Mouse (Mus musculus): ENCODE data around the gene Cdt1. TPM values are rescaled to one million over a fixed set of nuclear protein-coding genes. Genes with fewer than 3 reads are reported as not detected.
A peak's percentile ranks its signal among the peaks of the same experiment; 100 is the strongest.

The Cdt1 gene
- total and polyA plus RNA-seq, 2 experiments from 2014 or later, result 6.4 to 15.6 TPM

DNA sequence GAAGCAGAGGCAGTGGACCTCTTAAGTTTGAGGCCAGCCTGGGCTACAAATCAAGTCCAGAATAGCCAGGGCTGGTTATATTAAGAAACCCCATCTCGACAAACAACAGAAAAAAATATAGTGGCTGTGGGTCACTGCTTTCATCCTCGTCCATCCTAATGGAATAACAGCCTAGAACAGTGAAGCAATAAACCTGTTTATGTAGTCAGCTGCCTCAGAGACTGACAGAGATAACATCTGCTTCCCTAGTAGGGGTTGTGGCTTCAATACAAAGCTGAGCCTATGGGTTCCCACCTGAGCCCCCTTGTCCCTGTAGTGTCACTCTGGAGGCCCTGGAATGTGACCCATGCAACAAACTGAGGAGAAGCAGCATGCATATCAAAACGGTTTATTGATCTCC is 6.4 kb downstream of the Cdt1 start:
- 61% methylated on average over 3 of the region's 3 CpGs for WGBS
- DNase-seq (ENCODE audit: low spot score), result no peak
- H3K27me3 ChIP-seq (ENCODE audit: insufficient read depth, low read length), result no peaks in the 10 kb centered on the region
- no peak overlapping the region for H3K4me3 ChIP-seq (ENCODE audit: low read depth, low read length)
- no peaks in the 10 kb centered on the region for H3K9me3 ChIP-seq (ENCODE audit: low read length)
- peaks cover 17% of the 10 kb centered on the region for H3K4me1 ChIP-seq (ENCODE audit: insufficient read depth, low read length)
- H3K4me2 ChIP-seq (ENCODE audit: low read depth, low read length, poor library complexity, severe bottlenecking), result no peak overlapping the region
- H3K27ac ChIP-seq (ENCODE audit: low read depth, low read length), result no peak overlapping the region
- no peak for TF ChIP-seq CTCF (IDR thresholded peaks at IDR 0.05)
- no peak for ATAC-seq (ENCODE audit: low FRiP score)
- peaks cover 5% of the 10 kb centered on the region; the same call in 1 of the 2 replicates for H3K36me3 ChIP-seq (ENCODE audit: insufficient read depth, low read length)
- no peak overlapping the region for H3K9ac ChIP-seq (replicated peaks; ENCODE audit: low read length, poor library complexity, severe bottlenecking)

- no peaks in the 10 kb centered on the region for H3K9me3 ChIP-seq (ENCODE audit: low read length)
- H3K4me1 ChIP-seq (ENCODE audit: insufficient read depth, low read length), result peaks cover 17% of the 10 kb centered on the region
- ATAC-seq (ENCODE audit: low FRiP score) (no peak), DNase-seq (ENCODE audit: low spot score) (no peak)
- no peak overlapping the region for H3K4me3 ChIP-seq (ENCODE audit: low read depth, low read length)
- H3K27me3 ChIP-seq (ENCODE audit: insufficient read depth, low read length), result no peaks in the 10 kb centered on the region
- no peak overlapping the region for H3K27ac ChIP-seq (ENCODE audit: low read depth, low read length)
- peaks cover 5% of the 10 kb centered on the region; the same call in 1 of the 2 replicates for H3K36me3 ChIP-seq (ENCODE audit: insufficient read depth, low read length)
- TF ChIP-seq CTCF (IDR thresholded peaks at IDR 0.05), result no peak
- 53% methylated on average over 10 of the region's 10 CpGs for WGBS
- H3K9ac ChIP-seq (replicated peaks; ENCODE audit: low read length, poor library complexity, severe bottlenecking), result no peak overlapping the region
- H3K4me2 ChIP-seq (ENCODE audit: low read depth, low read length, poor library complexity, severe bottlenecking), result peak overlapping the region; percentile 91; the same call in 1 of the 2 replicates
These were observed 6.9 kb downstream of the Cdt1 start for GRCm38 (mm10) chr8:122574667-122575251.

- H3K4me2 ChIP-seq (ENCODE audit: low read depth, low read length, poor library complexity, severe bottlenecking), result peak overlapping the region; percentile 91
- no peak for TF ChIP-seq CTCF (IDR thresholded peaks at IDR 0.05)
- no peak for ATAC-seq (ENCODE audit: low FRiP score)
- whole genome bisulfite sequencing, result 83% methylated on average over 8 of the region's 8 CpGs
- peaks cover 5% of the 10 kb centered on the region; the same call in 1 of the 2 replicates for H3K36me3 ChIP-seq (ENCODE audit: insufficient read depth, low read length)
- H3K4me3 ChIP-seq (ENCODE audit: low read depth, low read length), result no peak overlapping the region; the same call in 1 of the 2 replicates
- peaks cover 17% of the 10 kb centered on the region for H3K4me1 ChIP-seq (ENCODE audit: insufficient read depth, low read length)
- peak overlapping the region; percentile 87; the same call in 1 of the 2 replicates for H3K9ac ChIP-seq (replicated peaks; ENCODE audit: low read length, poor library complexity, severe bottlenecking)
- no peak overlapping the region for H3K27ac ChIP-seq (ENCODE audit: low read depth, low read length)
- DNase-seq (ENCODE audit: low spot score), result no peak
- H3K9me3 ChIP-seq (ENCODE audit: low read length), result no peaks in the 10 kb centered on the region
- no peaks in the 10 kb centered on the region for H3K27me3 ChIP-seq (ENCODE audit: insufficient read depth, low read length)
These were observed 7.5 kb downstream of the Cdt1 start for GRCm38 (mm10) chr8:122575286-122575685.

- 16% methylated on average over 21 of the region's 21 CpGs for WGBS
- H3K4me3 ChIP-seq (ENCODE audit: low read depth, low read length), result peak overlapping the region; percentile 61
- H3K27me3 ChIP-seq (ENCODE audit: insufficient read depth, low read length), result no peaks in the 10 kb centered on the region
- no peak for TF ChIP-seq CTCF (IDR thresholded peaks at IDR 0.05)
- H3K4me1 ChIP-seq (ENCODE audit: insufficient read depth, low read length), result peaks cover 17% of the 10 kb centered on the region
- peak; percentile 15; the same call in 1 of the 2 replicates for ATAC-seq (ENCODE audit: low FRiP score)
- peak overlapping the region; percentile 91 for H3K4me2 ChIP-seq (ENCODE audit: low read depth, low read length, poor library complexity, severe bottlenecking)
- no peaks in the 10 kb centered on the region for H3K9me3 ChIP-seq (ENCODE audit: low read length)
- H3K36me3 ChIP-seq (ENCODE audit: insufficient read depth, low read length), result peaks cover 3% of the 10 kb centered on the region; the same call in 1 of the 2 replicates
- DNase-seq (ENCODE audit: low spot score), result no peak
- H3K9ac ChIP-seq (replicated peaks; ENCODE audit: low read length, poor library complexity, severe bottlenecking), result peak overlapping the region; percentile 87
- peak overlapping the region; percentile 80 for H3K27ac ChIP-seq (ENCODE audit: low read depth, low read length)
These were observed 8.2 kb downstream of the Cdt1 start for GRCm38 (mm10) chr8:122575735-122576647.

- Histone ChIP-seq H3K27ac (ENCODE audit: low read depth, low read length) (peak within 1 kb of the TSS; percentile 80), H3K4me2 (ENCODE audit: low read depth, low read length, poor library complexity, severe bottlenecking) (peak within 1 kb of the TSS; percentile 91), H3K9ac (replicated peaks; ENCODE audit: low read length, poor library complexity, severe bottlenecking) (peak within 1 kb of the TSS; percentile 87), H3K4me3 (ENCODE audit: low read depth, low read length) (peak within 1 kb of the TSS; percentile 61), H3K4me1 (ENCODE audit: insufficient read depth, low read length) (peaks cover 17% of the 10 kb centered on the region), H3K27me3 (ENCODE audit: insufficient read depth, low read length) (no peaks in the 10 kb centered on the region), H3K9me3 (ENCODE audit: low read length) (no peaks in the 10 kb centered on the region), H3K36me3 (ENCODE audit: insufficient read depth, low read length) (no peaks in the 10 kb centered on the region; the same call in 1 of the 2 replicates)
- DNase-seq (ENCODE audit: low spot score), result peak; percentile 94
- WGBS, result under 1% methylated on average over 39 of the region's 39 CpGs
- peak; percentile 85 for ATAC-seq (ENCODE audit: low FRiP score)
- no peak for TF ChIP-seq CTCF (IDR thresholded peaks at IDR 0.05)
These were observed 8.8 kb downstream of the Cdt1 start, which contains the start of gene Aprt for GRCm38 (mm10) chr8:122576648-122577022. Aprt (minus strand) TSS chr8:122576909.
